Mouse (Mus musculus) gastrocnemius, postnatal 14 days (tissue): ENCODE data around the gene Olfr462. TPM values are rescaled to one million over a fixed set of nuclear protein-coding genes. Genes with fewer than 3 reads are reported as not detected.

Experiments used
- DNase-seq: peaks from one replicate; pipeline ENCODE4 v3.0.0; 2021; ENCODE audit warnings: mixed read lengths
- intact Hi-C: fragments of 180-260 bp; cut with DNase I; formaldehyde crosslinking; loops from one replicate; pipeline ENCODE4 v1.15.1; 2025; ENCODE audit warnings: low total_unique reads
- total RNA-seq, 2 experiments: library from RNA; stranded (reverse); gene quantifications; 2 replicates each; pipeline ENCODE4 v1.2.3; 2021

The Olfr462 gene
- total RNA-seq, 2 experiments from 2014 or later = not detected

- peak; percentile 93 for DNase-seq
- intact Hi-C loops = no loop called here
Measured at GRCm38 (mm10) chr11:87852690-87853596, 39.1 kb downstream of the Olfr462 start, which contains the start of gene Mks1. Mks1 (plus strand) TSS chr11:87853215.

DNA sequence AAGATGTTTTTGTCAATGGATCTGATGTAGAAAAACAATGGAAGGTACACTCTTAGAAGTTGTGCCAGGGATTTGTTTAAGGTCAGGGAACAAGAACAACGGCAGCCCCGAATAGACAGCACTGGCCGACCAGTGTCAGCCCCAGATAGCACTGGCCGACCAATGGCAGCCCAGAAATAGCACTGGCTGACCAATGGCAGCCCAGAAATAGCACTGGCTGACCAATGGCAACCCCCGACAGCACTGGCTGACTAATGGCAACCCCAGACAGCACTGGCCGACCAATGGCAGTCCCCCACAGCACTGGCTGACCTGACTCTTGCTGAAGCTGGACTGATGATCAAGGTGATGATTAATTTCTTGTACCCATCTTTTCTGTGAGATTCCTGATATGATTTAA, 44.2 kb downstream of the Olfr462 start:
- no peak for DNase-seq
- intact Hi-C loops = no loop called here

- intact Hi-C loops = no loop called here
- DNase-seq = no peak
Measured at GRCm38 (mm10) chr11:87846968-87847600, 45.0 kb downstream of the Olfr462 start.

DNA sequence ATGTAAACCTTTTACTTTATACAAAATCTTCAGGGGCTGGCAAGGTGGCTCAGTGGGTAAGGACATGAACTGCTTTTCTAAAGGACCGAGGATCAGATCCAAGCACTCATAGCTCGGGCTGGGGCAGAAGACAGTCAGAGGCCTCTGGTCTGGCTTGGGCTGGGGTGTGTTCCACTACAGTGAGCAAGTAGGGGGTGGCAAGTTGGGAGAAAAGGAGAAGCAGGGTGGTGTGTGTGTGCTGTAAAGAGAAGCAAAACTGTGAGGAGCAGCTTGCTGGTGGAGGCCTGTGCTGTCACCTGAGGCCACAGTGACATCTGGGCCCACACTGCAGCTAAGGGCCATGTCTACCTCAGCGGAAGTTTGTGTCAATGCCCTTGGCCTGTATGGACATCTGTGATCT, 50.6 kb downstream of the Olfr462 start:
- no peak for DNase-seq
- intact Hi-C loops = no loop called here

DNA sequence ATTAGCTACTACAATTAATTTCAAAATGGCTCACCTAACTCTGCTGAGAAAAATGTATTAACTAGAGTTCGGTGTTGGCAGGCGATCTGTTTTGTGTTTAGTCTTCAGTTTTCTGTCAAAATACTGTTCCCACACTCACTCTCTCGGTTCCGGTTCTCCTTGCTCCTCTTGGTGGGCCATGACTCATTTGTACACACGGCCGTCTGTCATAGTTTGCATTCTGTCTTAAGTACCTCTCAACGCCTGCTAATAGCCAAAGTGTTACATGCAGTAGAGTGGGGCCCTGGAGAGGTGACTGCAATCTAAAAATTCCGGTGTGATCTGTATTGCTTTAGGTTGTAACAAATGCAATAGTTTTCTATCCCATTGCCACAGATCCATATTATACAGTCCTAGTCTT, 51.4 kb downstream of the Olfr462 start:
- DNase-seq = no peak
- intact Hi-C loops = no loop called here

Other genes with a start within 250 kb of the Olfr462 start
- under 1 TPM; 0.09 to 0.16 TPM for gene Rnf43, start 229.5 kb downstream of the Olfr462 start, total RNA-seq
- gene Supt4a, start 154.7 kb downstream of the Olfr462 start, total RNA-seq = 10 to 100 TPM; 30.8 to 36.4 TPM
- gene Tspoap1, start 131.7 kb downstream of the Olfr462 start, total RNA-seq = under 1 TPM; 0.04 TPM
- gene Mpo, start 98.7 kb downstream of the Olfr462 start, total RNA-seq = not detected
- not detected for gene Lpo, start 64.0 kb downstream of the Olfr462 start, total RNA-seq
- gene Mks1, start 39.1 kb downstream of the Olfr462 start, total RNA-seq = 1 to 10 TPM; 1.9 to 2.3 TPM
- gene Epx, start 16.7 kb downstream of the Olfr462 start, total RNA-seq = not detected
- not detected for gene Olfr463, start 5.1 kb upstream of the Olfr462 start, total RNA-seq
- gene Olfr464, start 28.7 kb upstream of the Olfr462 start, total RNA-seq = not detected
- 100 to 1,000 TPM; 134 to 138 TPM for gene Dynll2, start 95.3 kb upstream of the Olfr462 start, total RNA-seq
- gene Srsf1, start 155.1 kb upstream of the Olfr462 start, total RNA-seq = 10 to 100 TPM; 58.0 to 76.3 TPM
- 10 to 100 TPM; 39.2 to 43.5 TPM for gene Vezf1, start 176.0 kb upstream of the Olfr462 start, total RNA-seq
- gene Cuedc1, start 205.8 kb upstream of the Olfr462 start, total RNA-seq = 10 to 100 TPM; 48.5 to 50.0 TPM